Mouse (Mus musculus): ENCODE data around the gene Aire.

- TF ChIP-seq CTCF (IDR thresholded peaks at IDR 0.05), result no peak
- TF ChIP-seq EP300 (IDR thresholded peaks at IDR 0.05), result no peak
Observed at GRCm38 (mm10) chr10:78068541-78068940, 25.1 kb upstream of the Aire start.

Measured in lung, postnatal 0 days (tissue).